Mouse (Mus musculus) stomach, embryonic 16.5 days (tissue): ENCODE measurements around the gene Clpsl2. TPM values are rescaled to one million over a fixed set of nuclear protein-coding genes. Genes with fewer than 3 reads are reported as not detected.
A peak's percentile ranks its signal among the peaks of the same experiment; 100 is the strongest.

Experiments used
- ATAC-seq: fragments of 200-750 bp; cut with Nextera tagmentation; 2 replicates; pipeline ENCODE4 v1.8.0; 2017; ENCODE audit warnings: moderate number of reproducible peaks, moderate TSS enrichment; ENCODE audit not compliant: insufficient read depth, low FRiP score
- H3K27ac ChIP-seq: fragments of 300-500 bp; sonication (generic); 2 replicates; pipeline ENCODE4 v1.5.1; 2014; ENCODE audit warnings: low read length
- H3K27me3 ChIP-seq: fragments of 300-500 bp; sonication (generic); 2 replicates; pipeline ENCODE4 v1.6.1; 2014; ENCODE audit warnings: low read length, control low read depth, mixed read lengths; ENCODE audit not compliant: control insufficient read depth, insufficient read depth
- H3K36me3 ChIP-seq: fragments of 300-500 bp; sonication (generic); 2 replicates; pipeline ENCODE4 v1.6.1; 2014; ENCODE audit warnings: low read length; ENCODE audit not compliant: control insufficient read depth, insufficient read depth
- H3K4me1 ChIP-seq: fragments of 300-500 bp; sonication (generic); 2 replicates; pipeline ENCODE4 v1.6.1; 2014; ENCODE audit warnings: low read length, control low read depth, mixed read lengths; ENCODE audit not compliant: control insufficient read depth, insufficient read depth
- H3K4me2 ChIP-seq: fragments of 300-500 bp; sonication (generic); 2 replicates; pipeline ENCODE4 v1.6.1; 2014; ENCODE audit warnings: low read depth, low read length, mixed read lengths
- H3K4me3 ChIP-seq: fragments of 300-500 bp; sonication (generic); replicated peaks from 2 replicates; pipeline ENCODE4 v1.5.1; 2014; ENCODE audit warnings: mild to moderate bottlenecking, low read length
- H3K9ac ChIP-seq: fragments of 300-500 bp; sonication (generic); 2 replicates; pipeline ENCODE4 v1.6.1; 2014; ENCODE audit warnings: low read length
- H3K9me3 ChIP-seq: fragments of 300-500 bp; sonication (generic); replicated peaks from 2 replicates; pipeline ENCODE4 v1.6.1; 2016; ENCODE audit warnings: low read length, control low read depth; ENCODE audit not compliant: control insufficient read depth
- WGBS: fragments of 180-500 bp; shearing (Covaris S2); extraction: QIAGEN DNeasy Blood & Tissue Kit; methylation state at CpG from one replicate; pipeline ENCODE4 v1.1.7; 2014; 5-methylcytosine and 5-hydroxymethylcytosine counted together
- polyA plus RNA-seq: library from polyadenylated mRNA; unstranded; fragments of >200 nt; fragmentation: Nextera tagmentation; extraction: Ambion mirVana; gene quantifications from 2 replicates; pipeline ENCODE4 v1.2.1, GENCODE M21; 2015

Clpsl2 gene
- polyA plus RNA-seq, 1 experiment from 2014 or later = not detected

- ATAC-seq = no peak
- peak overlapping the region; percentile 21; the same call in 1 of the 2 replicates for H3K9ac ChIP-seq
- H3K4me2 ChIP-seq = 0 out of 2 replicates have a peak overlapping the region, but pooled peaks have one; percentile 12
- peak overlapping the region; percentile 39 for H3K27ac ChIP-seq
- no peaks in the 10 kb centered on the region for H3K36me3 ChIP-seq
- H3K4me1 ChIP-seq = peaks cover 46% of the 10 kb centered on the region
- no peak overlapping the region for H3K4me3 ChIP-seq
- no peaks in the 10 kb centered on the region for H3K27me3 ChIP-seq
- whole genome bisulfite sequencing = 37% methylated on average over 9 of the region's 9 CpGs
- no peaks in the 10 kb centered on the region for H3K9me3 ChIP-seq
Measured at GRCm38 (mm10) chr17:28511616-28512541, 37.3 kb upstream of the Clpsl2 start.

GRCm38 (mm10) chr17:28512696-28513095 lies 36.5 kb upstream of the Clpsl2 start:
- ATAC-seq = 0 out of 2 replicates have a peak, but pooled peaks have one; percentile 39
- Histone ChIP-seq H3K4me2 (no peak overlapping the region), H3K4me1 (peaks cover 46% of the 10 kb centered on the region), H3K36me3 (no peaks in the 10 kb centered on the region), H3K9ac (peak overlapping the region; percentile 38; the same call in 1 of the 2 replicates), H3K27ac (peak overlapping the region; percentile 39), H3K27me3 (no peaks in the 10 kb centered on the region), H3K9me3 (no peaks in the 10 kb centered on the region), H3K4me3 (no peak overlapping the region)
- WGBS = 25% methylated on average over 6 of the region's 6 CpGs

- no peak for ATAC-seq
- H3K9ac ChIP-seq = no peak overlapping the region
- peaks cover 49% of the 10 kb centered on the region for H3K4me1 ChIP-seq
- no peaks in the 10 kb centered on the region for H3K36me3 ChIP-seq
- 48% methylated on average over 1 of the region's 1 CpGs for WGBS
- no peaks in the 10 kb centered on the region for H3K9me3 ChIP-seq
- no peak overlapping the region for H3K4me2 ChIP-seq
- H3K27ac ChIP-seq = peak overlapping the region; percentile 62; the same call in 1 of the 2 replicates
- no peaks in the 10 kb centered on the region for H3K27me3 ChIP-seq
- H3K4me3 ChIP-seq = no peak overlapping the region
Measured at GRCm38 (mm10) chr17:28513337-28513736, 35.9 kb upstream of the Clpsl2 start.

GRCm38 (mm10) chr17:28513844-28514243 lies 35.4 kb upstream of the Clpsl2 start:
- Histone ChIP-seq H3K27ac (peak overlapping the region; percentile 62; the same call in 1 of the 2 replicates), H3K4me1 (peaks cover 54% of the 10 kb centered on the region), H3K27me3 (no peaks in the 10 kb centered on the region), H3K36me3 (no peaks in the 10 kb centered on the region), H3K9me3 (no peaks in the 10 kb centered on the region), H3K9ac (no peak overlapping the region), H3K4me3 (no peak overlapping the region), H3K4me2 (no peak overlapping the region)
- 56% methylated on average over 7 of the region's 7 CpGs for WGBS
- no peak for ATAC-seq

GRCm38 (mm10) chr17:28514555-28514954 lies 34.7 kb upstream of the Clpsl2 start:
- ATAC-seq = no peak
- Histone ChIP-seq H3K4me1 (peaks cover 56% of the 10 kb centered on the region), H3K27ac (no peak overlapping the region)

GRCm38 (mm10) chr17:28515431-28516341 lies 33.5 kb upstream of the Clpsl2 start:
- Histone ChIP-seq H3K36me3 (no peaks in the 10 kb centered on the region), H3K27ac (peak overlapping the region; percentile 46), H3K27me3 (no peaks in the 10 kb centered on the region), H3K4me3 (no peak overlapping the region), H3K4me1 (peaks cover 51% of the 10 kb centered on the region), H3K9ac (peak overlapping the region; percentile 48), H3K9me3 (no peaks in the 10 kb centered on the region), H3K4me2 (no peak overlapping the region)
- 55% methylated on average over 10 of the region's 10 CpGs for WGBS
- peak; percentile 20; the same call in 1 of the 2 replicates for ATAC-seq

More at GRCm38 (mm10) chr17:28514555-28514954, 34.7 kb upstream of the Clpsl2 start:
- Histone ChIP-seq H3K4me3 (no peak overlapping the region), H3K27me3 (no peaks in the 10 kb centered on the region), H3K36me3 (no peaks in the 10 kb centered on the region), H3K9me3 (no peaks in the 10 kb centered on the region), H3K9ac (no peak overlapping the region), H3K4me2 (no peak overlapping the region)
- 72% methylated on average over 5 of the region's 5 CpGs for WGBS

GRCm38 (mm10) chr17:28516881-28517280 lies 32.3 kb upstream of the Clpsl2 start:
- Histone ChIP-seq H3K9ac (no peak overlapping the region), H3K4me1 (peaks cover 41% of the 10 kb centered on the region), H3K4me2 (peak overlapping the region; percentile 96; the same call in 1 of the 2 replicates), H3K9me3 (no peaks in the 10 kb centered on the region), H3K4me3 (peak overlapping the region; percentile 52), H3K36me3 (no peaks in the 10 kb centered on the region), H3K27me3 (no peaks in the 10 kb centered on the region; the same call in 1 of the 2 replicates), H3K27ac (peak overlapping the region; percentile 95)
- 67% methylated on average over 4 of the region's 4 CpGs for WGBS
- no peak for ATAC-seq

GRCm38 (mm10) chr17:28517441-28517955 lies 31.7 kb upstream of the Clpsl2 start, which contains the start of gene Fkbp5:
Fkbp5 (minus strand) TSS chr17:28517527.
- Histone ChIP-seq H3K36me3 (no peaks in the 10 kb centered on the region), H3K9me3 (no peaks in the 10 kb centered on the region), H3K9ac (peak within 1 kb of the TSS; percentile 78), H3K27ac (peak within 1 kb of the TSS; percentile 95), H3K4me2 (peak within 1 kb of the TSS; percentile 96), H3K27me3 (no peaks in the 10 kb centered on the region; the same call in 1 of the 2 replicates), H3K4me1 (peaks cover 40% of the 10 kb centered on the region), H3K4me3 (peak within 1 kb of the TSS; percentile 52)
- ATAC-seq = peak; percentile 55
- WGBS = 4% methylated on average over 16 of the region's 16 CpGs
